Mouse (Mus musculus) kidney, adult 18-20 months (tissue): Measurements from ENCODE around the gene Lipc.
"Not testable (repeated sequence)": the region's sequence is repeated elsewhere in the genome, so short reads cannot be mapped to it uniquely, and the experiment has no call there.

Source experiments
- DNase-seq: peaks from one replicate; pipeline ENCODE4 v3.0.0; 2021

Lipc gene

GRCm38 (mm10) chr9:70854950-70855349 is 97.1 kb downstream of the Lipc start:
- DNase-seq = peak; percentile 14

DNA sequence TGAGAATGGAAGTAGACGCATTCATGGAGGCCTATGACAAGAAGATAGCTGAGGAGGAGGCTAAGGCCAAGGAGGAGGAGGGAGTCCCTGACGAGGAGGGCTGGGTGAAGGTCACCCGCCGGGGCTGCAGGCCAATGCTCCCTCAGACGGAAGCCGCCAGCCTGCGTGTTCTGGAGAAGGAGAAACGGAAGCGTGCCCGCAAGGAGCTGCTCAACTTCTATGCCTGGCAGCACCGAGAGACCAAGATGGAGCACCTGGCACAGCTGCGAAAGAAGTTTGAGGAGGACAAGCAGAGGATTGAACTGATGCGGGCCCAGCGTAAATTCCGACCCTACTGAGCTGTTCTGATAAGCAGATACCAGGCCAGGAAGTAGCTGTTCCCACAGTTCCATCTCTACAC is 98.9 kb downstream of the Lipc start:
- not testable (repeated sequence) for DNase-seq

GRCm38 (mm10) chr9:70851533-70851932 is 100.5 kb downstream of the Lipc start:
- no peak for DNase-seq

DNA sequence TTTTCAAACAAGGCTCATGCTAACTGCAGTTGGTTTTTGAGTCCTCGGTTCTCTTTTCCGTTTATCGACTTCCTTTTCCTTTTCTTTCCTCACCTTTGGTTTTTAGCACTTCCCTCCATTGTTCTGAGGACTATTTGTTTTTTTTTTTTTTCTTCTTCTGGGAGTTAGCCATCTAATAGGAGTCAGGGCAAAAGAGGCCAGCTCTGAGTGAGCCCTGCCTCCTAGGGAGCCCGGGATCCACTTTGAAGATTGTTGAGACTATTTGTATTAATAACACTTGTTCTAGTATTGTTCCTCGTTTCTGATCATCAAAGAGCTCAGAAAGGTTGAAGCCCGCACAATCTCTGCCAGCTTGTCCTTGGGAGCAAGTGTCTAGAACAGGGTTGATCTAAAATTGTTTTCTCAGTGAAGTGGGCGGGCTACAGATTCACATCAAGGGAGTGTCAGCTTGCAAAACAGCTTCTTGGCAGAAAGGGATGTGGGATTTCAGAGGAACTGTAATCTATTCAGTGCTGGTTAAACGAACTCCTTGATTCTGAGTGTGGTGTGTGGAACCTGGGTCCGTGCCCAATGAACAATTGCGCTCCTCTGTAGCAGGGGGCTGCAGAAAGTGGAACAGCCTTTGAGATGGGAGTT is 103.8 kb downstream of the Lipc start:
- DNase-seq = no peak

- DNase-seq = peak; percentile 8
These were observed 104.4 kb downstream of the Lipc start for GRCm38 (mm10) chr9:70847627-70848051.

DNA sequence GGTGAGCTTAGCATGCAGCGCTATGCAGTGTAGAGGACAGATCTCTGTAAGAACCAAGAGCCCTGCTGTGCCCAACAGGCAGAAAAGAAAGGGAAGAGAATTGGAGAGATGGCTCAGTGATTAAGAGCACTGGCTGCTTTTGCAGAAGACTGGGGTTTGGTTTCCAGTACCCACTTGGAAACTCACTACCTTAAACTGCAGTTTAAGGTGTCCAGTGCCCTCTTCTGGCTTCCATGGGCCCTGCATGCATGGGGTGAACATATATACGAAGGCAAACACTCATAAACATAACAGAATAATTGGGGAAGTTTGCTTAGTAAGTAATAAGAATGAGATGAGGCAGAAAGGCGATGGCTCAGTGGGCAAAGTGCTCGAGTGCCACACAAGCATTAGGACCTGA is 108.8 kb downstream of the Lipc start:
- DNase-seq = no peak

GRCm38 (mm10) chr9:70842300-70842941 is 109.6 kb downstream of the Lipc start:
- DNase-seq = peak; percentile 18

DNA sequence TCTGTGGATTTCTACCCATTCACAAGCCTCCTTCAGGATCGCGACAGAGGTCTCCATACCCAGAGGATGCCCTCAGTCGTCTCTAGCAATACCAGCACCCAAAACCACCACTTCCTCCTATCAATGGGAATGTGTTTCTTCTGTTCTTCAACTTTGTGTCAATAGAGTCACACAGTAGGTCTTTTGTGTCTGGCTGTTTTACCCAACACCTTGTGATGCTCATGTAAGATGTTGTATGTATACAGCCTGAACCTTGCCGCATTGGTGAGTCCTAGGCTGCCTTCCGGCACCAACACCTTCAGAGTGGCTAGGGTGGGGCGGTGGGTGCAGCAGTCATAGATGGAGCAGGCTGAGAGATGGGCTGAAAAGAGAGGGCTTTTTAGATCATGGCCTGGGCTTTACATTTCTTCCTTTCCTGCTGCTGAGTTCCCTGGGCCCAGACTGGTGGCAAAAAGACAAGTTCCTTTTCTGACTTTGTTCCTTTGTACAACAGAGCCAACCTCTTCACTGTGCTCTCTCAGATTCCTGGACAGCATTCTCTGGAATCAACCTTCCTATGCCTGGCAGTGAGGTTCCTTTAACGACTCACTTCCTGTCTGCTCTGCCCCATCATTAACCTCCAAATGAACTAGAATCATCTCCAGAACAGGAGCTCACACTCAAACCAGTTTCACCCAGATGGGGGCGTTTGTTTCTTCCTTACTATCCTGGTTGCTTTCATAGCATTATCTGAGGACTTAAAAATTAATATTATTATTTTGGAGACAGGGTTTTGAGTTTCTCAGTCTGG is 110.4 kb downstream of the Lipc start:
- DNase-seq = no peak

GRCm38 (mm10) chr9:70840861-70841341 is 111.1 kb downstream of the Lipc start:
- peak; percentile 31 for DNase-seq

GRCm38 (mm10) chr9:70838132-70838911 is 113.7 kb downstream of the Lipc start:
- DNase-seq = no peak

GRCm38 (mm10) chr9:70834730-70835154 is 117.3 kb downstream of the Lipc start:
- DNase-seq = peak; percentile 92

DNA sequence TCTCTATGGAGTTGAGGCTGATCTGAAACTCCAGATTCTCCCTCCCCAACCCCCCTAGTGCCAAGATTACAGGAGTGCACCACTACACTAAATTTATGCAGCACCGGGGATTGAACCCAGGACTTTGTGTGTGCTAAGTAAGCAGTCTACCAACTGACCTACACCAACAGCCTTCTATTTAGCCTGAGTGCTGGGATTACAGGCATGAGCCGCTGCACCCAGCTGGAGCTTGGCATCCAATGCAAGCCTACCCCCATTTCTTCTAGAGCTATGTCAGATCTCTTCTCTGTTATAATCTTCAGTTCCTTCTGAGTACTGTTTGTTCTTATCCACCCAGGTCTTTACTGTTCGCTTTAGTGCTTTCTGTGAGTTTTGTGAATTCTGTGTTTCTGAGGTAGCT is 117.8 kb downstream of the Lipc start:
- DNase-seq = no peak

- DNase-seq = no peak
These were observed 118.7 kb downstream of the Lipc start for GRCm38 (mm10) chr9:70833111-70833908.

DNA sequence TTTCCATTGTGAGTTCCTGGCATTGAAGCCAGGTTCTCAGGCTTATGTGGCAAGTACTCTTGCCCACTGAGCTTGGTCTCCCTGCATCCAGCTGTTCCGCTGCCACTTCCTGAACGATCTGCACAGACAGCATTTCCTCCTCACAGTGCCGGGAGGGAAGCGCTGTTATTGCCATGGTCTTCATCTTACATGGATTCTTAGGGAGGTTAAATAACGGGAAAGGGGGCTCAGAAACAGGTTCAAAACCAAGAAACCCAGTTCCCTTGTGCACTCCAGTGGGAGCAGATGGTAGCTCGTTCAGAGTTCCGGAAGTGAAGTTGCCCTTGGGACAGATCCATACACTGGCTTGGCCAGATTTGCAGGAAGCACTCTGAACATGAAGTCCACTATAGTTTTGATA is 119.8 kb downstream of the Lipc start:
- DNase-seq = no peak

DNA sequence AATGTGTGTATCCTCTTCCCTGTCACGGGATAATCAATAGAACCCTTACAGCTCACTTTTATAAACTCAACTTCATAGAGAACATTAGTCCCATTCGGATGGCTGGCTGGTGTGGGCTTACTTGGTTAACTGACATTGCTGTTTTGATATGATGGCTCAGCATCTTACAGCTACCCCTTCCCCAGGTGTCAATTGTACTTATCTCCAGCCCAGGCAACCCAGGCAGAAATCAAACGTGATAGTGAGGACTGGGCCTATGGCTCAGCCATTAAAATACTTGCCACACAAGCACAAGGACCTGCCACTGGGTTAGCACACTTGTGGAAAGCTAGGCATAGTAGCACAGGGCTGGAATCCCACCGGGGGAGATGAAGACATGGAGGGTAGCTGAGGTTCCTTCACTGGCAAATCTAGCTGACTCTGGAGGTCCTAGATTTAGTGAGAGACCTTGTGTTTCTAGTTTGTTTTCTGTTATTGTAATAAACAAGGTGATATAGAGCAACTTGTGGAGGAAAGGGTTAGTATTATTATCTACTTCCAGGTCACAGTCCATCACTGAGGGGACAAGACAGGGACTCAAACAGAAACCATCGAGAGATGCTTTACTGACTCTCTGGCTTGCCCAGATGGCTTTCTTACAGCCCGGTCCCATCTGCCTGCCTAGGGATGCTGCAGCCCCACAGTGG is 121.0 kb downstream of the Lipc start:
- DNase-seq = no peak

DNA sequence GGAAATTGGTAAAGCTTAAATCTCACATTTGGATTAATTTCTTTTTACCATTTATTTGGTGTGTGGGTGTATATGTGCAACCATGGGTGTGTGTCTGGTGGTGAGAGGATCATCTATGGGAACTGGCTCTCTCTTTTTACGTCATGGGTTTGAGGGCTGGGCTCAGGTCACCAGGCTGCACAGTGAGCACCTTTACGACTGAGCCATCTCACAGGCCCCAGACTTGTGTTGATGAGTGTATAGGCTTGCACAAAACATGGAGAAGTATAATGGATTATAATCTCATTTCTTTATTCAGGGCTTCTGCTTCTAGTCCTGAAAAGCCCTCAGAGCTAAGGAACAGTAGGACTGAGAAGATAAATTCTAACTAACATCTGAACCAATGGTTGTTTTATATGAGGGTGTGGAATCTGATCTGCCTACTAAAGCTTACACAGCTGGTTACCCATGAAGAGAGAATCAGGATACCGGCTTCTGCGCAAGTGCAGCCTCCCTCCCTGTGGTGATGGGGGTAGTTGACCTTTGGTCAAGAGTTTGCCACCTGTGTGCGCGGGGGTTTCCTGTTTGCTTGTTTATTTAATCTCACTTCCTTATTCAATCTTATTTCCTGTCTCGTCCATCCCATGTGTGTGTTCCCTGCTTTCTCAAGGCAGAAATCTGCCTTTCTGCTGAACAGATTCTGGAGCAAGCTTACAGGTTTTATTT is 122.1 kb downstream of the Lipc start:
- DNase-seq = peak; percentile 46

GRCm38 (mm10) chr9:70827911-70828310 is 124.1 kb downstream of the Lipc start:
- DNase-seq = no peak

DNA sequence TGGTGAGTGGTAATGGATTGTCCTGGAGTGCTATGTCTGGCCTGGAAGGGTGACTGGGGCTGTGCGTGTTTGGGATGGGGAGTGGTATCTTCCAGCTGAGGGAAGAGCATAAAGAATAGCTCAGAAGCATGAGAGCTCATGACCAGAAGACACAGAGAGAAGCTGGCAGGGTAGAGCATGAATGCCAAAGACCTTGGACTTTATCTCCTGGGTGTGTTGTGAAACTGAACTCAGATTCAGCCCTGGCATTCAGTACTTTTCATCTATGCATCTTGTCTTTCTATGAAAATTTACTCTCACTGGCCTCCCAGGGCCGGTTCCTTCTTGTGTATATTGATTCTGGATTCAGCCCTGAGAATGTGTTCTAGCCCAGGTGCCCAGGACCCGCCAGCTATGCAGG is 127.9 kb downstream of the Lipc start:
- DNase-seq = peak; percentile 9

DNA sequence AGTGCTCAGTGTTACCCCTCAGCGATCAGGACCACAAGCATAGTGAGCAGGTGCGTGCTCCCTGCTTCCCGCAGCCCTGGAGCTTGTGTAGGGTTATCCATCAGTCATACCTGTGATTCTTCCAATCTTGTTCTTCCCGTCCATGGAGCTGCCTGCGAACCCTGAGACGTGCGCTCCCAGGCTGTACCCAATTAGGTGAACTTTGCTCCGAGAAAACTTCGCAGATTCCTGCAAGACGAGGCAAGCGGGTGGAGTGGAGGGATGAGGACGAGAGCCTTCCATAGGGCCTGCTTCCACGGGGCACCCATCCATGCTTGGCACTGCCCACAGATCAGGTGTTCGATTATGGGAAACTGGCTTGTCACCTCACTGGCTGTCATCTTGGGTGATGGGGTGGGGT is 133.3 kb downstream of the Lipc start:
- DNase-seq = no peak

DNA sequence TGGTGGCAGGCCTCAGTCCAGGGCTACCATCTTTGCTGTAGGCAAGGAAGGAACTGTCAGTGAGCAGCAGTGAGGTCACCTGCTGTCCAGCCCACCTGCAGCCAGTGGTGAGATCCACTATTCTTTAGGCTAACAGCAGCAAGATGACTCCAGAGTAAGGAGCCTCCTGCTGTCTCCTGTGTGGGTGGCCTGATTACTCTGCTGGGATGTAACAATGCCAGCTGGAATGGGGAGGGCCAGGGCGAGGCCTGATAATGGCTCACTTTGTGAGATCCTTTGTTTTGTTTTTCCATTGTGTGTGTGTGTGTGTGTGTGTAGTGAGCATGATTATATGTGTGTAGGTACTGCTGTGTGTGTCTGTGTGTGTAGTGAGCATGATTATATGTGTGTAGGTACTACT is 134.6 kb downstream of the Lipc start:
- no peak for DNase-seq
